8 mouse cellular contexts compared by ENCODE assay signal in the genomic region with DNA sequence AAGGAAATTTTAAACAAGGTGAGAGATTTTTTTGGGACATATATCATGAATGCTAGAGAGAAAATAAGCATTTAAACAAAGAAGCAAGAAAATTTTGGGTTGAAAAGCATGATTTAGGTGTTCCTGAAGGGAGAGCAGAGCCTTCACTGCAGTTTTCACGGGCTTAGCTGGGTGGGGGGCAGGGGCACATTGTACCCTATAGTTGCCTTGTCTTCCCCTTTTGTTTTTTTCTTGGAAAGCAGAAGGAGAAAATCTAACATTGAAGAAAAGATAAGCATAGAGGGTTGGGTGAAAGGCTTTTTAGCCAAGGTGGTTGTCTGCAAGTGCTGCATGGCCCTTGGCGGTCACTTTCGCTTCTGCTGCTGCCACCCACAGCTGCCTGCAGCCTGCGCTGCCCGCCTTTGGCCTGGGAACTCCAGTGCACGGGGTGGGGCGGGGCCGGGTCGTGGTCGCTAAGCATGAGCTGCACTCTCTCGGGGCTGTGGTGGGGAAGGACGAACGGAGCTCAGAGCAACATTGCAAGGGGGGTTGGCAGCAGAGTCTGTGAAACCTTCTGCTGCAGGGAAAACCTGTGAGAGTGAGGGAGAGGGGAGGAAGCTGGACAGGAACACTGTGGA. TPM values are rescaled to one million over a fixed set of nuclear protein-coding genes. Genes with fewer than 3 reads are reported as not detected.
DNase-seq lines count a peak whose midpoint lies in the region; ATAC-seq lines count a peak whose summit lies in the region.

No protein-coding gene starts in this region.

- no peaks in the 10 kb centered on the region for H3K27me3 ChIP-seq in heart, embryonic 11.5 days (ENCODE audit: control insufficient read depth, insufficient read depth, low read length)
- no peaks in the 10 kb centered on the region for H3K27me3 ChIP-seq in kidney, embryonic 15.5 days

- peak; percentile 92 for ATAC-seq in heart, embryonic 11.5 days (replicated peaks; ENCODE audit: insufficient number of reproducible peaks, low FRiP score, low TSS enrichment)
- peak; percentile 99 for ATAC-seq in kidney, embryonic 15.5 days (replicated peaks; ENCODE audit: low FRiP score)

- H3K9me3 ChIP-seq in heart, embryonic 11.5 days (replicated peaks; ENCODE audit: control insufficient read depth, low read length): no peaks in the 10 kb centered on the region
- H3K9me3 ChIP-seq in kidney, embryonic 15.5 days (replicated peaks): no peaks in the 10 kb centered on the region

- no peaks in the 10 kb centered on the region for H3K36me3 ChIP-seq in heart, embryonic 11.5 days (ENCODE audit: control insufficient read depth, insufficient read depth, low read length)
- H3K36me3 ChIP-seq in kidney, embryonic 15.5 days: no peaks in the 10 kb centered on the region

- DNase-seq in heart, adult 11 months: peak; percentile 96
- DNase-seq in heart, adult 8-10 months (ENCODE audit: low spot score): no peak
- peak; percentile 80 for DNase-seq in embryo, embryonic 10 days (ENCODE audit: low spot score)
- peak; percentile 59 for DNase-seq in lung, postnatal 25 days (ENCODE audit: low spot score)
- DNase-seq in ovary, postnatal 14 days (ENCODE audit: low spot score): peak; percentile 20
- peak; percentile 17 for DNase-seq in urinary bladder, postnatal 25 days (ENCODE audit: low spot score)

- H3K4me1 ChIP-seq in heart, embryonic 11.5 days (ENCODE audit: control insufficient read depth, insufficient read depth, low read length): no peaks in the 10 kb centered on the region
- peaks cover 10% of the 10 kb centered on the region for H3K4me1 ChIP-seq in kidney, embryonic 15.5 days

- peak overlapping the region; percentile 68 for H3K4me2 ChIP-seq in heart, embryonic 11.5 days
- peak overlapping the region; percentile 61 for H3K4me2 ChIP-seq in kidney, embryonic 15.5 days

- 3% methylated on average over 13 of the region's 13 CpGs for WGBS in heart, embryonic 11.5 days (ENCODE audit: insufficient replicate concordance)
- under 1% methylated on average over 13 of the region's 13 CpGs for WGBS in kidney, embryonic 15.5 days

- H3K27ac ChIP-seq in heart, embryonic 11.5 days (ENCODE audit: low read depth, low read length): no peak overlapping the region
- peak overlapping the region; percentile 58; the same call in 1 of the 2 replicates for H3K27ac ChIP-seq in kidney, embryonic 15.5 days

- peak overlapping the region; percentile 46 for H3K4me3 ChIP-seq in heart, embryonic 11.5 days (ENCODE audit: low read depth, low read length)
- H3K4me3 ChIP-seq in kidney, embryonic 15.5 days (replicated peaks): peak overlapping the region; percentile 43

- peak overlapping the region; percentile 67 for H3K9ac ChIP-seq in heart, embryonic 11.5 days (ENCODE audit: low read depth, low read length)
- H3K9ac ChIP-seq in kidney, embryonic 15.5 days: 0 out of 2 replicates have a peak overlapping the region, but pooled peaks have one; percentile 14

RNA-seq across cellular contexts. Expression of gene Klrb1f, which starts 3.3 kb away (rescaled TPM):
- under 1 TPM in 3 of 4 experiments, not detected in 1; 0.16 to 0.25 (median 0.19) TPM for total RNA-seq in heart, adult 8-10 months (2022)
- polyA plus RNA-seq in heart, embryonic 11.5 days (2014; fragmentation: Nextera tagmentation; extraction: Ambion mirVana): 0.40 TPM in 1 of 2 replicates, not detected in the other
- polyA plus RNA-seq in kidney, embryonic 15.5 days (2015; fragmentation: Nextera tagmentation; extraction: Ambion mirVana): 0.26 and 0.29 TPM in 2 replicates

RNA-seq across cellular contexts. Expression of gene Clec2e, which starts 51.7 kb away (rescaled TPM):
- under 1 TPM in 1 of 4 experiments, not detected in 3; 0.47 TPM for total RNA-seq in heart, adult 8-10 months (2022)
- polyA plus RNA-seq in heart, embryonic 11.5 days (2014; fragmentation: Nextera tagmentation; extraction: Ambion mirVana): not detected in 2 replicates
- 0.06 TPM in 1 of 2 replicates, not detected in the other for polyA plus RNA-seq in kidney, embryonic 15.5 days (2015; fragmentation: Nextera tagmentation; extraction: Ambion mirVana)
